Mouse (Mus musculus) B cell, adult 2 months (primary cell): ENCODE data around the gene Dixdc1.
"Not testable (repeated sequence)": the region's sequence is repeated elsewhere in the genome, so short reads cannot be mapped to it uniquely, and the experiment has no call there.

Experiments used
- DNase-seq, 2 experiments: peaks; one replicate each; pipeline ENCODE4 v3.0.0; 2022

The Dixdc1 gene

GRCm38 (mm10) chr9:50646826-50647370 lies 92.4 kb downstream of the Dixdc1 start:
- DNase-seq: no peak

DNA sequence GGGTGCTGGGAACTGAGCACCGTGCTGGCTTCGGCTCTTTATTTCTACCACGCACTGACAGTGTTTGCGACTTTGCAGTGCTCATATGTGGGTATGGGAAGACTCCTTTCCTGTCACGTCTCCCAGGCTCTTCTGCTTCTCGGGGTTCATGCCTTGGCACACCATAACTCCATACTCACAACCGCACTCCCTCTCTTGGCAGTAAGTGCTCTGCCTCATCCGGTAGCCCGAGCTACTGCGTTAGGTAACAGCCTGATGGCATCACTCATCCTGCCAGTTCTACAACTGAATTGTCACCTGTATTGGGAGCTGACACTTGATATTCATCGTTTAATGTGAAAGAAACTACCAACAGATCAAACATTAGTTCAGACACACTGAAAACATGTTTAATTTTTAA lies 105.0 kb downstream of the Dixdc1 start:
- DNase-seq: no peak

GRCm38 (mm10) chr9:50633059-50633458 lies 106.3 kb downstream of the Dixdc1 start:
- peak in 1 of 2 experiments; percentile 24 for DNase-seq

DNA sequence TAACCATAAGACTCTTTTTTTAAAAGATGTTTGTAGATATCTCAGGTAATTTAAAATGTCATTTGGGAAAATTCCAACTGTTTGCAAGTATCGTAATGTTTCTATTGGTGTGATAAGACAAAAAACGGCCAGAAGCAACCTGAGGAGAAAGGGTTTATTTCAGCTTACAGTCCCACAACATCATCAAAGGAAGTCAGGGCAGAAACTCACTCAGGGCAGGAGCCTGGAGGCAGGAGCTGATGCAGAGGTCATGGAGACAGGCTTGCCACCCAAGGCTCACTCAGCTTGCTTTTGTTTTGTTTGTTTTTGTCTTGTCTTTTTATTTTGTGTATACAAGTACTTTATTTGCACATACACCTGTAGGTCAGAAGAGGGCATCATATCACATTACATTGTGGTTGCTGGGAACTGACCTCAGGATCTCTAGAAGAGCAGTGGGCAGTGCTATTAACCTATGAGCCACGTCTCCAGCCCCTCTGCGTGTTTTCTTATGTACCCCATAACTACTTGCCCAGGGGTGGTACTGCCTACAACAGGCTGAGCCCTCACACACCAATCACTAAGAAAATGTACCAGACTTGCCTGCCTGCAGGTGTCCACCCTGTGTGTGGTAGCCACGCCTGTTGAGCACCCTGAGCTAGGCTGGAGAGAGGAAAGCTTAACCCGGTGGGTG lies 107.2 kb downstream of the Dixdc1 start:
- DNase-seq: no peak

DNA sequence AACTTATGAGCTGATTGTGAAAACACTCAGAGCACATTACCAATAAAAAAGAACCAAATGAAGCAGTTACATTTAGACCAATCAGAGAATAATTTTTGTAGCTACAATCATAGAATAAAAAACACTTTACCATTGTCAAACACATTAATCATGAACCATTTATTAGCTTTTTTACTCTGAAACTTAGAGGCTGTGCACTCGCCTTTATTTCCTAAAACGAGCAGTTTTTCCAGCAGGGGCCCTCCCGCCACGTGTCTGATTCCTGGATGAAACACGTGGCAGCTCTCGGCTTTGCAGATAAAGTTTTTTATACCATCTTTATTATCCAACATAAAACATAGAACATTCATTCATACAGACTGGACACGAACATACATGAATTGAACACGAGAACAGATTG lies 108.4 kb downstream of the Dixdc1 start:
- DNase-seq: not testable (repeated sequence)

DNA sequence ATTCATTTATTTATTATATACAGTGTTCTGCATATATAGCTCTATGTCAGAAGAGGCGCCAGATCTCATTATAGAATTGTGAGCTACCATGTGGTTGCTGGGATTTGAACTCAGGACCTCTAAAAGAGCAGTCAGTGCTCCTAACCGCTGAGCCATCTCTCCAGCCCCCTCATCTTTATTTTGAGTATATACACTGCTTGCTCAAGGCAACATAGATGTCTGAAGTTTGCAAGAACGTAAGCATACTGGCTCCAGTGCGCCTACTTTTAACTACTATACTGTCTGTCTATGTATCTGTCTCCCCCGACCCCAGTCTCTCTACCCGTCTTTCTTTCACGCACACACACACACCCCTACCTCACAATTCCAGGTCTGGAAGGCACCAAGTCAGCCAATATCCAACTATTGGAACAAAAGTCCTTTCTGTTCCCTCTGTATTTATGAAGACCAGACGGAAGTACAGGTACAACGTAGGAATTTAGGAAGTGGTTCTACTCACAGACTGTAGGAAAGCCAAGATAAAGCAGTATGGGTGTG lies 121.5 kb downstream of the Dixdc1 start:
- no peak for DNase-seq

DNA sequence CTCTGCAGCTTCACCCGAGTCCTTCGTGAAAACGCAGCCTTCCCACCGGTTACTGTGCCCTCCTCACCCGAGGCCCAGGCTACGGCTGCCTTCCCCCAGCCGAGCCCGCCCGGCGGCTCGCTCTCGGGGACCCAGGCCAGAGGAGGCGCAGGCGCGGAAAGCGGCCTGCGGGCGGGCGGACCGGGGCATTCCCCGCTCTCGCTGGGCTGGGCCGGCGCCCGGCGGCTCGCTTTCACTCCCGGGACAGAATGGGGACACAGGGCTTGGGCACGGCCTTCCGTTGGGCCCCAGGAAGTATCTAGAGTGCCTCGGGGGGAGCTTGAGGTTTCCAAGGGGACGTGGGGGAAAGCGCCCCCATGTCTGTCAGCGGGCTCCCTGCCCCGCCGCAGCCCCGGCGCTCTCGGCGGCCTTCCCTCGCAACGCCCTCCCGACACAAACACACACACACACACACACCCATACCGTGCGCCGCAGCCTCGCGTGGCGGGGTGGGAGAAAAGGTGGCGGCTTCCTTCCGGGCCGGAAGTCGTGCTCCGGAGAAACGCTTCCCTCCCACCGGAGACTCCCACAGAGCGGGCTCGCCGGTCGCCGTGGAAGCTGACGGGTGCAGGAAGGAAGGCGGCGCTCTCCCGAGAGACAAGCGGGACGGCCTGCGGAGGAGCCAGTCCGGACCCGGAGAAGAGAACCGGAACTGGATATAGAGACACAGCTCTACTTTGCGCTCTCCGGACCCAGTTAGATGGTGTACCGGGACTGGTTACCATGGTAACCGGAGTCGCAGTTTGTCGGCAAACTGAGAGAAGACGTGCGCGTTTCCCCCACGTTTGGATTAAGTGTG lies 122.3 kb downstream of the Dixdc1 start, which contains the start of the genes Pih1d2 and Nkapd1:
TSS of gene Pih1d2 (plus strand) at position 556 of the 838 bp plus-strand sequence.
TSS of gene Nkapd1 (minus strand) at position 699 of the 838 bp plus-strand sequence.
- peak; percentile 94 for DNase-seq

GRCm38 (mm10) chr9:50616161-50616560 lies 123.2 kb downstream of the Dixdc1 start:
- no peak for DNase-seq
